Mouse (Mus musculus) limb, embryonic 15.5 days (tissue): Measurements from ENCODE around the gene Fam187a. TPM values are rescaled to one million over a fixed set of nuclear protein-coding genes. Genes with fewer than 3 reads are reported as not detected.
A peak's percentile ranks its signal among the peaks of the same experiment; 100 is the strongest.

Experiments used
- ATAC-seq: fragments of 200-750 bp; cut with Nextera tagmentation; 2 replicates; pipeline ENCODE4 v1.8.0; 2017; ENCODE audit warnings: low read depth, moderate TSS enrichment; ENCODE audit not compliant: insufficient number of reproducible peaks, low FRiP score, low TSS enrichment
- H3K27ac ChIP-seq: fragments of 300-500 bp; sonication (generic); 2 replicates; pipeline ENCODE4 v1.5.1; 2015; ENCODE audit warnings: moderate library complexity, mild to moderate bottlenecking, inconsistent platforms
- H3K27me3 ChIP-seq: fragments of 300-500 bp; sonication (generic); 2 replicates; pipeline ENCODE4 v1.6.1; 2015; ENCODE audit warnings: inconsistent platforms
- H3K36me3 ChIP-seq: fragments of 300-500 bp; sonication (generic); 2 replicates; pipeline ENCODE4 v1.6.1; 2015; ENCODE audit warnings: inconsistent platforms
- H3K4me1 ChIP-seq: fragments of 300-500 bp; sonication (generic); 2 replicates; pipeline ENCODE4 v1.6.1; 2015; ENCODE audit warnings: inconsistent platforms
- H3K4me2 ChIP-seq: fragments of 300-500 bp; sonication (generic); 2 replicates; pipeline ENCODE4 v1.6.1; 2015; ENCODE audit warnings: mild to moderate bottlenecking, inconsistent platforms
- H3K4me3 ChIP-seq: fragments of 300-500 bp; sonication (generic); 2 replicates; pipeline ENCODE4 v1.5.1; 2015; ENCODE audit warnings: mild to moderate bottlenecking, inconsistent platforms
- H3K9ac ChIP-seq: fragments of 300-500 bp; sonication (generic); 2 replicates; pipeline ENCODE4 v1.6.1; 2015; ENCODE audit warnings: inconsistent platforms
- H3K9me3 ChIP-seq: fragments of 300-500 bp; sonication (generic); 2 replicates; pipeline ENCODE4 v1.6.1; 2016; ENCODE audit warnings: inconsistent platforms
- WGBS: fragments of 180-500 bp; shearing (Covaris S2); methylation state at CpG from one replicate; pipeline ENCODE4 v1.1.7; 2015; 5-methylcytosine and 5-hydroxymethylcytosine counted together
- polyA plus RNA-seq: library from polyadenylated mRNA; unstranded; fragments of >200 nt; fragmentation: Nextera tagmentation; extraction: Ambion mirVana; gene quantifications from 2 replicates; pipeline ENCODE4 v1.2.1, GENCODE M21; 2015

The Fam187a gene
- polyA plus RNA-seq, 1 experiment from 2014 or later: not detected

DNA sequence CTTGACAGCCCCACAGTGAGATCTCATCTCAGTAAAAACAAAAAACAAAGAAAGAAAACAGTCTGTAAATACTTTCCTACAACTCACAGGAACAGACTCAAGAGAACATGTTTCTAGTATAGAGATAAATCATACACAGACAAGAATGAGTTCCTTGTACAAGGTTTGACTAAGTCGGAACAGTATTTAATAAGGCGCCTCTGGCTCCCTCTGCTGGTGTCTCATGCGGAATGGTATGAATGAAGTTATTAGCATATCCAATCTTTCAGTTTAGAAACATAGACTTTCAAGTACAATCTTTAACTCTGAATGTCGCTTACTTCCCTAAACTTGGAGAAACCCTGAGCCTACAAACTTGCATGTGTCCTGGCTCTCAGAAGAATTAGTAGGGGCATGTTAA lies 20.7 kb upstream of the Fam187a start:
- Histone ChIP-seq H3K4me1 (no peaks in the 10 kb centered on the region), H3K36me3 (peaks cover 88% of the 10 kb centered on the region), H3K4me3 (no peak overlapping the region), H3K27me3 (no peaks in the 10 kb centered on the region), H3K9ac (no peak overlapping the region), H3K9me3 (no peaks in the 10 kb centered on the region), H3K27ac (no peak overlapping the region), H3K4me2 (no peak overlapping the region)
- 32% methylated on average over 4 of the region's 4 CpGs for WGBS
- ATAC-seq: no peak

DNA sequence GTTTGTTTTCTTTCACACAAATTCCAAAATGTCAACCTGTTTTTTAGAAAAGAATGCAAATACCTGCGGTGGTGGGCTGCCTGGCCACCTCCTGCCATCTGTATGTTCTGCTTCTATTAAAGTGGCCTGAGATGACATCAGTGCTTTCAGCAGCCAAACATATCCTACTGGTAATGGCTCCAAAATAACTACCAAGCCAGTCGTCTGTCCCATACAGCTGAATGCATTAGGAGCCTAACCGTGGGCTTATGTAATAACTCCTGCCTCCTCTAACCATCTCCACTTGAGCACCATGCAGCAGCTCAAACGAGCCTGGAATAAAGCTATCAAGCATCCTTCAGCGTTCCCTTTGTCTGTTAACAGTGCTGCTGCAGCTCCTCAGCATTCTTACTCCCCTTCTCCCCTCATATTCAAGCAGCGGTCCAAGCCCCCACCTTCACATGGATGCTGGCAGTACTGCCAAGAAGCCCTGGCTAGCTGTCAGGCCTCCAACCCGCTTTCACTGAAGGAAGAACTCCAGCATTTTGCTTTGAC lies 10.1 kb upstream of the Fam187a start:
- WGBS: 88% methylated on average over 7 of the region's 7 CpGs
- peaks cover 56% of the 10 kb centered on the region for H3K36me3 ChIP-seq
- ATAC-seq: no peak
- H3K27ac ChIP-seq: no peak overlapping the region
- no peak overlapping the region for H3K4me3 ChIP-seq
- H3K9ac ChIP-seq: no peak overlapping the region
- H3K27me3 ChIP-seq: no peaks in the 10 kb centered on the region
- peaks cover 9% of the 10 kb centered on the region for H3K4me1 ChIP-seq
- no peaks in the 10 kb centered on the region for H3K9me3 ChIP-seq
- no peak overlapping the region for H3K4me2 ChIP-seq

DNA sequence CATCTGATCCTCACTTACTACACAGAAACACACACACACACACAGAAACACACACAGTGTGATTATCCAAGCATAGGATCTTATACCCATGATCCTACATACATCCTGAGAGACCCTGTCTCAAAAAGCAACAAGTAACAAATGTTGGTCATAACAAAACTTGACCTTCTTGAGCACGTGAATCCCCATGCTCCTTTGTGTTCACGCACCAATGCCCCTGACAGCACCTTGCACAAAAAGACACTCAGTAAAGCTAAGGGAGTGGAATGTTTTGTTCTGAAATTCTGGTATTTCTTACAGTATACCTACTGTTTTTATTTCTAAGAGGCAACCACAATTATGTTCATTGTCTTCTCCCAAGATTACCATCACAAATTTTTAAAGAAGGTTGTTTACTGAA lies 5.4 kb upstream of the Fam187a start:
- H3K9ac ChIP-seq: no peak overlapping the region
- no peaks in the 10 kb centered on the region for H3K9me3 ChIP-seq
- H3K27me3 ChIP-seq: 0 out of 2 replicates have a peak, but pooled peaks cover 10% of the 10 kb centered on the region
- no peak overlapping the region for H3K4me2 ChIP-seq
- H3K4me1 ChIP-seq: peaks cover 17% of the 10 kb centered on the region
- WGBS: 89% methylated on average over 2 of the region's 2 CpGs
- peaks cover 29% of the 10 kb centered on the region for H3K36me3 ChIP-seq
- ATAC-seq: no peak
- no peak overlapping the region for H3K27ac ChIP-seq
- peak overlapping the region; percentile 76; the same call in 1 of the 2 replicates for H3K4me3 ChIP-seq

DNA sequence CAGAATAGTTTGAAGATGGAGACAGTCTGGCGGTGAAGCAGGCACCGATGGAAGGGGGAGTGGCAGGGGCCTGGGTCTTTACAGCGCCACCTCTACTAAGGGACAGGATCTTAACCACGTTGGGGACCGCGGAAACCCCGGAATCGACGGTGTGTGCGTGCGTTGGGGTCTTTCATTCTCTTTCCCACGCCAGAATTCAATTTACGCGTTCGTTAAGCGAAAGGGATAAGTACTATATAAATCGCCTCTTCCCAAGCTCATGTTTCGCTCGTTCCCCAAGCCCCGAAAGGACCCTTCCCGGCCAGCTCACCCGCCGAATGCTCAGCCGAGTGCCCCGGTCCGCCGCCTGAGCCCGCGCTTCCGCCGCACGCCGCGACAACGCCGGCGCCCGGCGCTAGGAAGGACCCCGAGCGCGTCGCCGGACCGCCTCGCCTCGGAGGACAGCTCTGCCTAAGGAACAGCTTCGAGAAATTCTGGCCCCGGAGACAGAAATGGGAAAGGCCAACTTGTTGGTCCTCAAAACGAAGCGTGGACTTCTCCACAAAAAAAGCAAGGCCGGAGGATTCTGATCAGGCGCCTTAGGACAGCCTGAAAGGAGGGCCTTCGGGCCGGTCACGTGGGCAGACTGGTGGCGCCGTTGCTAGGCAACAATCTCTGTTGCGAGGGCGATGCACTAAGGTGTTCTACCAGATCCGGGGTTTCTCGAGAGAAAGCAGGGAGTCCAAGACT lies 4.2 kb upstream of the Fam187a start, which contains the start of the genes Eftud2 and Ccdc103:
Eftud2 (minus strand) TSS at position 401 of the 729 bp plus-strand sequence.
Ccdc103 (plus strand) TSS at position 620 of the 729 bp plus-strand sequence.
- Histone ChIP-seq H3K4me3 (peak within 1 kb of the TSS; percentile 76), H3K27ac (peak within 1 kb of the TSS; percentile 91), H3K36me3 (peaks cover 21% of the 10 kb centered on the region), H3K27me3 (0 out of 2 replicates have a peak, but pooled peaks cover 10% of the 10 kb centered on the region), H3K4me1 (peaks cover 17% of the 10 kb centered on the region), H3K4me2 (peak within 1 kb of the TSS; percentile 70), H3K9me3 (no peaks in the 10 kb centered on the region), H3K9ac (peak within 1 kb of the TSS; percentile 76)
- under 1% methylated on average over 62 of the region's 62 CpGs for WGBS
- peak; percentile 81 for ATAC-seq

DNA sequence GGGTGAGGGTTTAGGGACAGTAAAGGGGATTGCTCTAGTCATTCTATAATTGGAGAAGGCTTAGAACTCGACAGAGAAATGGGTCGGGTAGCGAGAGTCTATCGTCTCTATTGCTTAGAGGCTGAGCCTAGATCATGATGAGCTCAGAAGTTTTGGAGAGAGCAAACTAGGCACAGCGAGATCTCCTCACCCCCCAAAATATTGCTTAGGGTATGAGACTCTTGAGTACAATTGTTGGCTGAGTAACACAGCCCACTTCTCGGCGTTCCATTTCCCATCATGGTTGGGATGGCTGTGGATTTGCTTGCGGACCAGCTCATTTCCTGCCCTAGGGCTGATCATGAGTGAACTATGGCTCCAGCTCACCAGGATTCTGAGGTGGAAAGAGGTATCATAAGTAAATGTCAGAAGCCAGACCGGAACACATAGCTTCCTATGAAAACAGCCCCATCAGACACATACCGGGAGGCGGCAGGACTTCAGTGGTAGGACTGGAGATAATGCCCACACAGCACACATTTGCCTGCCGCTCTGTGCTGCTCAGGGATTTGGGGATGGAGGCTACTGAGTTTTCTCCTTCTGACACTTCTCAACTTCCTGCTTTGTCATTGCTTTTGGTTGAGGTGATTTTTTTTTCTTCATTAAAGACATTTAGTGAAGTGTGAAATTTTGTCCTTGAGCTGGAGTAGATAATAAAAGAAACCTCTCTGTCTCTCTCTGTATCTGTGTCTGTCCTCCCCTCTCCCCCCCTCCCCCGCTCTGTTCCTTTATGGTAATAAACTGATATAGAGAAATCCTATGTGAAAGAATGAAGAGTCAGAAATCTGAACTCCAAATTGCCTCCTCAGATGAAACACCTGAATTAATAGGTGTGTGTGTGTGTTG lies 3.4 kb upstream of the Fam187a start:
- H3K9me3 ChIP-seq: no peaks in the 10 kb centered on the region
- WGBS: 15% methylated on average over 13 of the region's 13 CpGs
- H3K27ac ChIP-seq: peak overlapping the region; percentile 91; the same call in 1 of the 2 replicates
- peak; percentile 46; the same call in 1 of the 2 replicates for ATAC-seq
- H3K27me3 ChIP-seq: 0 out of 2 replicates have a peak, but pooled peaks cover 10% of the 10 kb centered on the region
- H3K4me2 ChIP-seq: peak overlapping the region; percentile 70
- peaks cover 15% of the 10 kb centered on the region for H3K36me3 ChIP-seq
- peak overlapping the region; percentile 76 for H3K4me3 ChIP-seq
- peaks cover 17% of the 10 kb centered on the region for H3K4me1 ChIP-seq
- peak overlapping the region; percentile 76 for H3K9ac ChIP-seq

DNA sequence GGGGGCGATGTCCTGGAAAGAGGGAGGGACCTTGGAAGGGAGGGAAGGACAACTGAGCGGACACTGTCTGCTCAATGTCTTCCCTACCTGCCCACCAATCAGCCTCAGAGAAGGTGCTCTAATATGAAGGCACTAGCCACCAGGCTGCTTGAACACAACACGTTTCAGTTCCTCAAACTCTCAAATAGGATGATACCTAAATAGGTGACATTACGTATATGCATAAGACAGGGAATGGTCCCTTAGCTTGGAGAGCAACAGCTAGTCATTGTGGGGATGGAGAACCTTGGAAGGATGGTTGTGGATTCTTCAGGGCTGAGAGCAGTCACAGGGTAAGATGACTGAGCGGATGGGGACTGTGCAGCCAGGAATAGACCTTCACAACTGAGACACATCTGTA lies 2.5 kb downstream of the Fam187a start:
- H3K27ac ChIP-seq: no peak overlapping the region
- no peak for ATAC-seq
- no peaks in the 10 kb centered on the region for H3K4me1 ChIP-seq
- no peaks in the 10 kb centered on the region for H3K36me3 ChIP-seq
- H3K4me2 ChIP-seq: no peak overlapping the region
- no peak overlapping the region for H3K4me3 ChIP-seq
- no peaks in the 10 kb centered on the region for H3K9me3 ChIP-seq
- peaks cover 25% of the 10 kb centered on the region for H3K27me3 ChIP-seq
- H3K9ac ChIP-seq: no peak overlapping the region
- 78% methylated on average over 5 of the region's 5 CpGs for WGBS

DNA sequence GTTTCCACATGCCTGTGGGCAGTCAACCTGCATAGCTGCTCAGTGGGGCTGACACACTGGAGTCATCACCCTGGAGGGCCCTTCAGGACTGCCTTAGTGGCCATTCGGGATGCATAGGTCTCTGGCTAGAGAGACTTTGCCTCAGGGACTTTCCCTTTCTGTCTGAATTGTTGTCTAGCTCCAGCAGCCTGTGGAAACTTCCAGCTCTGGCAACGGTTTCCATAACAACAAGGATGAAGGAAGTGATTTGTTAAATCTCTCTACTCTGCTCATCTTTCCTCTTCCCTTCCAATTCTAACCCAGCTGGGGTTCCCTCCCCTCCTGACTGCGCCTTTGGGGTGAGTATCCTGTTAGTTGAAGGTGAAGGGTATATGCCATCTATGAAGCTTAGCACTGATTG lies 3.2 kb downstream of the Fam187a start:
- H3K27ac ChIP-seq: no peak overlapping the region
- peaks cover 29% of the 10 kb centered on the region for H3K27me3 ChIP-seq
- WGBS: 61% methylated on average over 3 of the region's 3 CpGs
- no peak overlapping the region for H3K9ac ChIP-seq
- no peaks in the 10 kb centered on the region for H3K9me3 ChIP-seq
- peaks cover 2% of the 10 kb centered on the region; the same call in 1 of the 2 replicates for H3K4me1 ChIP-seq
- H3K36me3 ChIP-seq: no peaks in the 10 kb centered on the region
- no peak overlapping the region for H3K4me2 ChIP-seq
- ATAC-seq: no peak
- no peak overlapping the region for H3K4me3 ChIP-seq

DNA sequence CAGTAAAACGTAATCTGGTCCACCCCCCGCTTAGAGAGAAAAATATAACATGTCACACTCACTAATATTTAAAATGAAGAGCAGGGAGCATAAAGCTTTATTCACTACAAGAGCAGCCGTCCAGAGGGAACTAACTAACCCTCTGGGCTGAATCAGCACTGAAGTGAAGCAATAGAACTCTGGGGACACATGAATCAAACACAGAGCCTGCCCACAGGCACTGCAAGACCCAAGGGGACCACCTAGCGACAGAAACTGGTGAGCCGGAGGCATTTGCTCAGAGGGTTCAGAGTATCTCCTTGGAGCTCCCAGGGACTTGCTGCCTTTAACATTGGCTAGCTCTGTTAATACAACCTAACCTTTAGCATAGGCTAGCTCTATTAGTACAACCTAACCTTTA lies 5.1 kb downstream of the Fam187a start:
- no peak overlapping the region for H3K4me3 ChIP-seq
- H3K27ac ChIP-seq: no peak overlapping the region
- no peaks in the 10 kb centered on the region for H3K36me3 ChIP-seq
- H3K9ac ChIP-seq: no peak overlapping the region
- WGBS: 55% methylated on average over 5 of the region's 5 CpGs
- peaks cover 7% of the 10 kb centered on the region; the same call in 1 of the 2 replicates for H3K4me1 ChIP-seq
- no peaks in the 10 kb centered on the region for H3K9me3 ChIP-seq
- no peak overlapping the region for H3K4me2 ChIP-seq
- ATAC-seq: no peak
- H3K27me3 ChIP-seq: peaks cover 41% of the 10 kb centered on the region

DNA sequence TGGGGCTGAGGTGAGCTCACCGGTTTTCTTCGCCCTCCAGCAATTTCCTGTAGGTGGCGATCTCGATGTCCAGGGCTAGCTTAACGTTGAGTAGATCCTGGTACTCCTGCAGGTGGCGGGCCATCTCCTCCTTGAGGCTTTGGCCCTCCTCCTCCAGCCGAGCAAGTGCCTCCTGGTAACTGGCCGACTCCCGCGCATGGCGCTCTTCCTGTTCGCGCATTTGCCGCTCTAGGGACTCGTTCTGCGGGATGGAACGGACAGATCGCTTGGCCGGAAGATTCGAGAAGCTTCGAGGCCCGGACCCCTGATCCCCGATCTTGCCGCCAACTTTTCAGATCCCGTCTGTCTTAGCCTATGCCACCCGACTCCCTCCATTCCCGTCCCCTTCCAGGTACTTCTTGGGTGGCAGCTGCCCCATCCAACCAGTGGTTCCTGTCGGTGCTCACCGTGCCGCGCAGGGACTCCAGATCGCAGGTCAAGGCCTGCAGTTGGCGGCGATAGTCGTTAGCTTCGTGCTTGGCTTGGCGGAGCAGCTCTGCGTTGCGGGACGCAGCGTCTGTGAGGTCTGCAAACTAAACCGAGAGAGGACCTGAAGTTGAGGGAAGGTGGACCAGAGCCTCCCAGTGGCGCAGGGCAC lies 8.2 kb downstream of the Fam187a start:
- peak overlapping the region; percentile 51 for H3K9ac ChIP-seq
- H3K27ac ChIP-seq: no peak overlapping the region
- peak overlapping the region; percentile 75 for H3K4me2 ChIP-seq
- ATAC-seq: no peak
- no peaks in the 10 kb centered on the region for H3K9me3 ChIP-seq
- peaks cover 53% of the 10 kb centered on the region for H3K27me3 ChIP-seq
- H3K4me3 ChIP-seq: peak overlapping the region; percentile 46
- H3K4me1 ChIP-seq: peaks cover 7% of the 10 kb centered on the region; the same call in 1 of the 2 replicates
- H3K36me3 ChIP-seq: no peaks in the 10 kb centered on the region
- WGBS: 2% methylated on average over 43 of the region's 43 CpGs

DNA sequence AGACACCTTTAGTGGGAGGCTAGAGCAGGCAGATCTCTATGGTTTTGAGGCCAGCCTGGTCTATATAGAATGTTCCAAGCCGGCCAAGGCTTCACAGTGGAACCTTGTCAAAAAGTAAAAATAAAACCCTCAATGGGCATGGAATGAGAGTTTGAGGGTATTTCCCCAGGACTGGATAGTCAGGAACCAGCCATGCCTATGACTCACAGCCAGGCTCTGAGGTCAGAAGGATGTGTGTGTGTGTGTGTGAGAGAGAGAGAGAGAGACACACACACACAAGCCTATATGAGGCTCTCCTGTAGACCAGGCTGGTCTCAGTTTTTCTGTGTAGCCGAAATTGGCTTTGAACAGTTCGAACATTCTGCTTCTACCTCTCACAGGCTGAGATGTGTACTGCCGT lies 9.7 kb downstream of the Fam187a start:
- Histone ChIP-seq H3K4me2 (no peak overlapping the region), H3K4me1 (peaks cover 7% of the 10 kb centered on the region; the same call in 1 of the 2 replicates), H3K9ac (no peak overlapping the region), H3K36me3 (no peaks in the 10 kb centered on the region), H3K4me3 (no peak overlapping the region), H3K27ac (no peak overlapping the region), H3K27me3 (peaks cover 41% of the 10 kb centered on the region), H3K9me3 (no peaks in the 10 kb centered on the region)
- WGBS: 86% methylated on average over 4 of the region's 4 CpGs
- ATAC-seq: no peak

DNA sequence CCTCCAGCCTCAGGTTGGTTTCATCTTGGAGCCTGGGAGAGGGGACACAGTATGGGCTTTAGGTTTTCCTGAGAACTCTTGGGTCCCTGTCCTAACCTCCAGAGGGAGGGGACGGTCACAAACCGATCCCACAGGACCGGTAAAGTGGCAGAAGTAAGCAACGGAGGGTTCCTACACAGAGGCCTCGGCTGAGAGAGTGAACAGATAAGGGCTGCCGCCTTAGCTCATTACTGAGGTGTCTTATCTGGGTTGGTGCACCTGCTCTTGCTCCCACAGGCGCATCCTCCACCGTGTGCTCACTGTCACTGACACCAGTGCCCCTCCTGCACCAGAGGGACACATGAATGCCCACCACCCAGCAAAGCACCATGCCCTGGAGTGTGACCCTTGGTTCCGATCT lies 10.8 kb downstream of the Fam187a start:
- Histone ChIP-seq H3K9ac (no peak overlapping the region), H3K4me1 (peaks cover 7% of the 10 kb centered on the region; the same call in 1 of the 2 replicates), H3K36me3 (no peaks in the 10 kb centered on the region), H3K4me3 (no peak overlapping the region), H3K27me3 (peaks cover 41% of the 10 kb centered on the region), H3K9me3 (no peaks in the 10 kb centered on the region), H3K27ac (no peak overlapping the region), H3K4me2 (no peak overlapping the region)
- WGBS: 78% methylated on average over 9 of the region's 9 CpGs
- ATAC-seq: no peak
